Mouse (Mus musculus) brown adipose tissue, adult 24 weeks (tissue): ENCODE measurements around the gene Lrrc7. TPM values are rescaled to one million over a fixed set of nuclear protein-coding genes. Genes with fewer than 3 reads are reported as not detected.
"Not testable (repeated sequence)": the region's sequence is repeated elsewhere in the genome, so short reads cannot be mapped to it uniquely, and the experiment has no call there.

Source experiments
- H3K27ac ChIP-seq: fragments of 200-500 bp; replicated peaks from 2 replicates; pipeline ENCODE4 v1.5.1; 2012; ENCODE audit warnings: low read depth, mild to moderate bottlenecking, low read length
- H3K4me1 ChIP-seq: fragments of 200-500 bp; 2 replicates; pipeline ENCODE4 v1.6.1; 2012; ENCODE audit warnings: low read length, mixed read lengths; ENCODE audit not compliant: control insufficient read depth, insufficient read depth, insufficient read length
- H3K4me3 ChIP-seq: fragments of 200-500 bp; 2 replicates; pipeline ENCODE4 v1.5.1; 2012; ENCODE audit warnings: low read depth, mild to moderate bottlenecking, low read length, moderate library complexity; ENCODE audit not compliant: insufficient read depth
- polyA plus RNA-seq: library from polyadenylated mRNA; stranded (reverse); fragments of >200 nt; gene quantifications from 2 replicates; pipeline ENCODE4 v1.2.4, GENCODE M21; 2012; ENCODE audit not compliant: missing spikeins, insufficient read depth, insufficient read length

Lrrc7 gene
- polyA plus RNA-seq, 1 experiment: not detected

GRCm38 (mm10) chr3:158165004-158165403 lies 397.0 kb downstream of the Lrrc7 start:
- Histone ChIP-seq H3K4me1 (no peaks in the 10 kb centered on the region), H3K4me3 (no peak overlapping the region), H3K27ac (no peak overlapping the region)

- Histone ChIP-seq H3K4me3 (no peak overlapping the region), H3K4me1 (no peaks in the 10 kb centered on the region), H3K27ac (no peak overlapping the region)
Observed at GRCm38 (mm10) chr3:158164452-158164851, 397.6 kb downstream of the Lrrc7 start.

GRCm38 (mm10) chr3:158163127-158163526 lies 398.9 kb downstream of the Lrrc7 start:
- no peak overlapping the region for H3K27ac ChIP-seq
- no peaks in the 10 kb centered on the region for H3K4me1 ChIP-seq
- no peak overlapping the region for H3K4me3 ChIP-seq

GRCm38 (mm10) chr3:158161924-158162490 lies 400.0 kb downstream of the Lrrc7 start:
- no peaks in the 10 kb centered on the region for H3K4me1 ChIP-seq
- H3K4me3 ChIP-seq: no peak overlapping the region
- H3K27ac ChIP-seq: no peak overlapping the region

GRCm38 (mm10) chr3:158155515-158156286 lies 406.3 kb downstream of the Lrrc7 start:
- H3K27ac ChIP-seq: no peak overlapping the region
- no peaks in the 10 kb centered on the region for H3K4me1 ChIP-seq
- H3K4me3 ChIP-seq: no peak overlapping the region

- no peaks in the 10 kb centered on the region for H3K4me1 ChIP-seq
- no peak overlapping the region for H3K4me3 ChIP-seq
- H3K27ac ChIP-seq: no peak overlapping the region
Observed at GRCm38 (mm10) chr3:158154134-158154533, 407.9 kb downstream of the Lrrc7 start.

GRCm38 (mm10) chr3:158148998-158149397 lies 413.0 kb downstream of the Lrrc7 start:
- Histone ChIP-seq H3K4me1 (no peaks in the 10 kb centered on the region), H3K27ac (no peak overlapping the region), H3K4me3 (no peak overlapping the region)

GRCm38 (mm10) chr3:158140629-158141028 lies 421.4 kb downstream of the Lrrc7 start:
- no peak overlapping the region for H3K27ac ChIP-seq

GRCm38 (mm10) chr3:158137796-158138195 lies 424.2 kb downstream of the Lrrc7 start:
- H3K4me1 ChIP-seq: no peaks in the 10 kb centered on the region; the same call in 1 of the 2 replicates
- H3K27ac ChIP-seq: no peak overlapping the region
- H3K4me3 ChIP-seq: no peak overlapping the region

More at GRCm38 (mm10) chr3:158140629-158141028, 421.4 kb downstream of the Lrrc7 start:
- Histone ChIP-seq H3K4me1 (no peaks in the 10 kb centered on the region; the same call in 1 of the 2 replicates), H3K4me3 (no peak overlapping the region)

GRCm38 (mm10) chr3:158131672-158132071 lies 430.3 kb downstream of the Lrrc7 start:
- H3K4me3 ChIP-seq: no peak overlapping the region
- no peak overlapping the region for H3K27ac ChIP-seq
- no peaks in the 10 kb centered on the region for H3K4me1 ChIP-seq

- no peak overlapping the region for H3K27ac ChIP-seq
Observed at GRCm38 (mm10) chr3:158131233-158131632, 430.8 kb downstream of the Lrrc7 start.

GRCm38 (mm10) chr3:158122899-158123298 lies 439.1 kb downstream of the Lrrc7 start:
- Histone ChIP-seq H3K27ac (no peak overlapping the region), H3K4me1 (no peaks in the 10 kb centered on the region), H3K4me3 (no peak overlapping the region)

More at GRCm38 (mm10) chr3:158131233-158131632, 430.8 kb downstream of the Lrrc7 start:
- Histone ChIP-seq H3K4me1 (no peaks in the 10 kb centered on the region), H3K4me3 (no peak overlapping the region)

GRCm38 (mm10) chr3:158105260-158105659 lies 456.8 kb downstream of the Lrrc7 start:
- Histone ChIP-seq H3K4me3 (no peak overlapping the region), H3K27ac (no peak overlapping the region), H3K4me1 (no peaks in the 10 kb centered on the region)

GRCm38 (mm10) chr3:158103467-158103866 lies 458.6 kb downstream of the Lrrc7 start:
- H3K4me1 ChIP-seq: no peaks in the 10 kb centered on the region
- H3K27ac ChIP-seq: no peak overlapping the region
- H3K4me3 ChIP-seq: no peak overlapping the region

GRCm38 (mm10) chr3:158102530-158102929 lies 459.5 kb downstream of the Lrrc7 start:
- H3K27ac ChIP-seq, H3K4me1 ChIP-seq, H3K4me3 ChIP-seq: not testable (repeated sequence)

GRCm38 (mm10) chr3:158102043-158102442 lies 460.0 kb downstream of the Lrrc7 start:
- H3K4me1 ChIP-seq, H3K4me3 ChIP-seq, H3K27ac ChIP-seq: not testable (repeated sequence)
